Mouse (Mus musculus): ENCODE measurements at regions not wholly inside any gene's neighbourhood (a gene's known extent, or its start where the extent isn't known, plus 50 kb on each side); places are given as distances from the start of the nearest gene placed in this dataset.

DNA sequence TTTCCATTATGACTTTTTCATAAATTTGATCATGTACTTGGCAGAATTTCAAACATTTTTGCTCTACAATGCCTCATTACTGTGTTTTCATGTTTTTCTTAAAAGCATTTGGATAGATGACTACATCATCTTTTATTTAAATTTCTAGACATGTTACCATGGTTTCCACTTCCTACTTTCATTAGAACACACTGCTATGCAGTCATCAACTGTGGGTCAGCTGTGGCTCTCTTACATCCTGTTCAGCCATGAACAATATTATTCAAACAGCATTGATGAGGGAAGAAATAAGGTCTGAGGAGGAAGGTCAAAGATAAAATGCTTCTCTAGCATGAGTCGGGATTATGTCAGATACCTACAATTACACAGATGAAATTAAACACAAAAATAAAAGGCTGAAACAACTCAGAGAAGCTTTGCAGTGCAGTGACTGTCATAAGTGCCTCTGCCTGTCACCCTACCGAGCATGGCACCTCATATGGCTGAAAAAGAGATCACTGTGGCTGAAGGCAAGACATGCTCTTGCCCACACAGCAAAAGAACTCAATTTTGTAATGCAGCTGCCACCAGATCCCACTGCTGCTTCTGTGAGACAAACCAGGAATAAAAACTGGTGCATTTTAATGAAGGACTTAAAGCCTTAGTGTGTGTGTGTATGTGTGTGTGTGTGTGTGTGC is 676.9 kb downstream of the Abca13 start:
- TF ChIP-seq MYOD1 (IDR thresholded peaks at IDR 0.05; ENCODE audit: control insufficient read depth in 1 of 3, insufficient read length in 2 of 3, low read depth in 2 of 3) (no peak), TCF3 (IDR thresholded peaks at IDR 0.05; ENCODE audit: insufficient read length, low read depth) (no peak), POLR2AphosphoS2 (IDR thresholded peaks at IDR 0.05; ENCODE audit: insufficient read length, low read depth) (no peak), CEBPB (IDR thresholded peaks at IDR 0.05; ENCODE audit: insufficient read depth, poor library complexity, severe bottlenecking) (no peak), SRF (IDR thresholded peaks at IDR 0.05; ENCODE audit: control insufficient read depth, insufficient read length, low read depth) (no peak), MYOG (IDR thresholded peaks at IDR 0.05; ENCODE audit: control insufficient read depth in 1 of 3, insufficient read depth in 1 of 3, insufficient read length in 2 of 3, low read depth in 2 of 3) (no peak), E2F4 (IDR thresholded peaks at IDR 0.05; ENCODE audit: insufficient read depth) (no peak), REST (IDR thresholded peaks at IDR 0.05; ENCODE audit: insufficient read depth, insufficient read length) (no peak), USF1 (IDR thresholded peaks at IDR 0.05; ENCODE audit: low read depth) (no peak), TCF12 (IDR thresholded peaks at IDR 0.05; ENCODE audit: insufficient read depth, poor library complexity, severe bottlenecking) (no peak), POLR2A (IDR thresholded peaks at IDR 0.05; ENCODE audit: insufficient read length, low read depth) (no peak)
- no peak overlapping the region for H3K4me2 ChIP-seq (ENCODE audit: low read depth)
- no peaks in the 10 kb centered on the region for H3K36me3 ChIP-seq (ENCODE audit: control insufficient read depth, insufficient read depth)
- H3K4me3 ChIP-seq: no peak overlapping the region
- H3ac ChIP-seq (ENCODE audit: control insufficient read depth, insufficient read length): no peak overlapping the region
- H3K27me3 ChIP-seq (ENCODE audit: control insufficient read depth, insufficient read depth, insufficient read length): no peaks in the 10 kb centered on the region
- H3K79me2 ChIP-seq (ENCODE audit: control insufficient read depth, insufficient read depth): no peaks in the 10 kb centered on the region

Data from myocyte (in vitro differentiated cells).